Mouse (Mus musculus): ENCODE data around the gene Scai.

- TF ChIP-seq POLR2A (IDR thresholded peaks at IDR 0.05; ENCODE audit: borderline replicate concordance, insufficient read depth, low read length) (no peak), CTCF (IDR thresholded peaks at IDR 0.05; ENCODE audit: borderline replicate concordance, insufficient read depth, low read depth, low read length) (no peak)
Measured at GRCm38 (mm10) chr2:39220010-39220409, 29.5 kb upstream of the Scai start.

Measured in cerebellum, adult 2 months (tissue).